Mouse (Mus musculus) lung, postnatal 0 days (tissue): ENCODE data around the gene Pank4. TPM values are rescaled to one million over a fixed set of nuclear protein-coding genes. Genes with fewer than 3 reads are reported as not detected.

Experiments used
- ATAC-seq: fragments of 200-750 bp; cut with Nextera tagmentation; 2 replicates; pipeline ENCODE4 v1.8.0; 2017; ENCODE audit warnings: moderate library complexity
- DNase-seq: peaks from one replicate; pipeline ENCODE4 v3.0.0-alpha.2; 2016; ENCODE audit warnings: low spot score
- H3K27ac ChIP-seq: fragments of 300-500 bp; sonication (generic); 2 replicates; pipeline ENCODE4 v1.5.1; 2014; ENCODE audit warnings: antibody characterized with exemption, mild to moderate bottlenecking, low read length, mixed read lengths
- H3K27me3 ChIP-seq: fragments of 300-500 bp; sonication (generic); replicated peaks from 2 replicates; pipeline ENCODE4 v1.6.1; 2014; ENCODE audit warnings: low read length, mixed read lengths; ENCODE audit not compliant: insufficient read depth
- H3K36me3 ChIP-seq: fragments of 300-500 bp; sonication (generic); 2 replicates; pipeline ENCODE4 v1.6.1; 2014; ENCODE audit warnings: low read length, mixed read lengths; ENCODE audit not compliant: insufficient read depth
- H3K4me1 ChIP-seq: fragments of 300-500 bp; sonication (generic); 2 replicates; pipeline ENCODE4 v1.6.1; 2014; ENCODE audit warnings: antibody characterized with exemption, low read depth, low read length, mixed read lengths; ENCODE audit not compliant: insufficient read depth
- H3K4me2 ChIP-seq: fragments of 300-500 bp; sonication (generic); replicated peaks from 2 replicates; pipeline ENCODE4 v1.6.1; 2014; ENCODE audit warnings: low read depth, mild to moderate bottlenecking, low read length, moderate library complexity, mixed read lengths
- H3K4me3 ChIP-seq: fragments of 300-500 bp; sonication (generic); 2 replicates; pipeline ENCODE4 v1.5.1; 2014; ENCODE audit warnings: low read depth, low read length
- H3K9ac ChIP-seq: fragments of 300-500 bp; sonication (generic); replicated peaks from 2 replicates; pipeline ENCODE4 v1.6.1; 2014; ENCODE audit warnings: low read depth, mild to moderate bottlenecking
- H3K9me3 ChIP-seq: fragments of 300-500 bp; sonication (generic); 2 replicates; pipeline ENCODE4 v1.6.1; 2016; ENCODE audit warnings: low read length, mixed read lengths
- CTCF ChIP-seq: IDR thresholded peaks from 2 replicates; pipeline ENCODE4 v1.5.1; 2016; ENCODE audit warnings: antibody characterized with exemption, mild to moderate bottlenecking
- EP300 ChIP-seq: IDR thresholded peaks from 2 replicates; pipeline ENCODE4 v1.6.1; 2016; ENCODE audit warnings: antibody characterized with exemption, mild to moderate bottlenecking, control low read depth
- whole genome bisulfite sequencing: fragments of 180-500 bp; shearing (Covaris S2); extraction: QIAGEN DNeasy Blood & Tissue Kit; methylation state at CpG from one replicate; pipeline ENCODE4 v1.1.7; 2014; 5-methylcytosine and 5-hydroxymethylcytosine counted together
- polyA plus RNA-seq: library from polyadenylated mRNA; unstranded; fragments of >200 nt; fragmentation: Nextera tagmentation; extraction: Ambion mirVana; gene quantifications from 2 replicates; pipeline ENCODE4 v1.2.1, GENCODE M21; 2015

The Pank4 gene
- polyA plus RNA-seq, 1 experiment from 2014 or later = 20.5 TPM

DNA sequence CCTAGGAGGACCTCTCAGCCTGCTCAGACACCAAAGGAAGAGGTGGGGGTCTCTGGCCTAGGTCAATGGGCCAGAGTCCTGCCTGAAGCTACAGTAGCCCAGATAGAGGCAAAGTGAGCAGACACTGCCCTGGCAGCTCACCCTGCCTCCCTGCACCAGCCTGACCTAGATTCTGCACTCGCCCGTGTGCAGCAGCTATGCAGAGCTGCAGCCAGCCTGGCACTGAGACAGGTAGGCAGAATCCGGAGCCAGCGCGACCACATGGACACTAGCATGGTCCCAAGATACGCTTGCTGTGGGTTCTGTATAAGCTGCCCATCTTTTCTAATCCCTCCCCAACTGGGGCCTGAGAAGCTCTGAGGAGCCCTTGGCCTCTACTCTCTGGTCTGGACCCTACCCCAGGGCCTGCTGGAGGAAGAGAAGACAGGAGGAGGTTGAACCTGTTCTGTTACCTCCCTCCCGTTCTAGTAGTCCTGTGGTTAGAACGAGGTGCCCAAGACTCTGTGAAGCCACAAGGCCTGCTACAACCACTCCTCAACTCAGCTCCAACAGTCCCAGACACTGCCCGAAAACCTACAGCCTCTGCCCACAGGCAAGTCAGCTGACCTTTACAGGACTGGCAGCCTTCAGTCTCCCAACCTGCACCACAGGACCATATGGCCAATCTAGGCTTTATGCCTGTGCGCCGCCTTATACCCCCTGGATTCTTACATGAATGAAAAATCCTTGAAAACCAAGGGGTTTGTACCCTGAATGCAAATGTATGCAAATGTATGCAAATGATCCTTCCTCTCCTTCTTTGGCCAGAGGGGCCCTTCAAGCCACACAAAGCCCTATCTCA lies 60.5 kb downstream of the Pank4 start:
- Histone ChIP-seq H3K9ac (no peak overlapping the region), H3K36me3 (no peaks in the 10 kb centered on the region), H3K4me2 (no peak overlapping the region), H3K27ac (no peak overlapping the region), H3K9me3 (no peaks in the 10 kb centered on the region), H3K4me1 (no peaks in the 10 kb centered on the region), H3K4me3 (no peak overlapping the region), H3K27me3 (no peaks in the 10 kb centered on the region)
- ATAC-seq (no peak), DNase-seq (no peak)
- WGBS = 82% methylated on average over 11 of the region's 11 CpGs
- TF ChIP-seq EP300 (no peak), CTCF (no peak)

Other genes with a start within 250 kb of the Pank4 start
- 0.54 and 0.56 TPM in 2 replicates for gene Ttc34, start 126.7 kb upstream of the Pank4 start, polyA plus RNA-seq
- gene Mmel1, start 94.5 kb upstream of the Pank4 start, polyA plus RNA-seq = 0.06 and 0.07 TPM in 2 replicates
- gene Fam213b, start 65.0 kb upstream of the Pank4 start, polyA plus RNA-seq = 16.8 and 18.9 TPM in 2 replicates
- 1.5 and 2.1 TPM in 2 replicates for gene Tnfrsf14, start 35.6 kb upstream of the Pank4 start, polyA plus RNA-seq
- gene Hes5, start 3.2 kb upstream of the Pank4 start, polyA plus RNA-seq = 0.10 TPM in 1 of 2 replicates, not detected in the other
- 4.6 and 5.5 TPM in 2 replicates for gene Plch2, start 92.7 kb downstream of the Pank4 start, polyA plus RNA-seq
- gene Pex10, start 102.9 kb downstream of the Pank4 start, polyA plus RNA-seq = 17.5 and 19.4 TPM in 2 replicates
- 156 and 157 TPM in 2 replicates for gene Rer1, start 122.3 kb downstream of the Pank4 start, polyA plus RNA-seq
- 6.2 and 9.4 TPM in 2 replicates for gene Morn1, start 122.5 kb downstream of the Pank4 start, polyA plus RNA-seq